ENCODE assay signal across 8 mouse cellular contexts in genomic region chr12:80945334-80945995, GRCm38 (mm10). TPM values are rescaled to one million over a fixed set of nuclear protein-coding genes. Genes with fewer than 3 reads are reported as not detected.
DNase-seq lines count a peak whose midpoint lies in the region; ATAC-seq and TF ChIP-seq lines count a peak whose summit lies in the region.

Gene Srsf5 (plus strand): TSS chr12:80945504.

- peaks cover 5 to 19% of the 10 kb centered on the region in 2 experiments; a peak in 3 of 4 replicates for H3K4me1 ChIP-seq in MEL (ENCODE audit: control insufficient read depth in 1 of 2, insufficient read depth in 2 of 2, low read length in 2 of 2)
- H3K4me1 ChIP-seq in cerebellum, adult 2 months (ENCODE audit: control insufficient read depth, insufficient read depth, low read length), result peaks cover 8% of the 10 kb centered on the region
- H3K4me1 ChIP-seq in forebrain, postnatal 0 days (ENCODE audit: insufficient read depth), result no peaks in the 10 kb centered on the region
- peaks cover 17% of the 10 kb centered on the region for H3K4me1 ChIP-seq in lung, embryonic 15.5 days

- H3K4me2 ChIP-seq in forebrain, postnatal 0 days (ENCODE audit: low read depth), result peak within 1 kb of the TSS; percentile 65
- peak within 1 kb of the TSS; percentile 69 for H3K4me2 ChIP-seq in lung, embryonic 15.5 days

- ATAC-seq in forebrain, postnatal 0 days, result peak; percentile 91
- peak; percentile 94 for ATAC-seq in lung, embryonic 15.5 days (ENCODE audit: borderline replicate concordance, extremely low read depth, low FRiP score, low TSS enrichment)

- no peak for TF ChIP-seq RAD21 in MEL (IDR thresholded peaks at IDR 0.05; ENCODE audit: low read depth, low read length)

- peaks cover 31 to 47% of the 10 kb centered on the region in 2 experiments for H3K36me3 ChIP-seq in MEL (ENCODE audit: control insufficient read depth in 1 of 2, insufficient read depth in 2 of 2, low read length in 2 of 2)
- peaks cover 25% of the 10 kb centered on the region for H3K36me3 ChIP-seq in forebrain, postnatal 0 days (ENCODE audit: insufficient read depth)
- peaks cover 32% of the 10 kb centered on the region for H3K36me3 ChIP-seq in lung, embryonic 15.5 days

- peak within 1 kb of the TSS; percentile 85 to 93 for H3K4me3 ChIP-seq in MEL (ENCODE audit: control insufficient read depth in 1 of 2, insufficient read depth in 1 of 2, low read depth in 2 of 2, low read length in 2 of 2)
- peak within 1 kb of the TSS; percentile 88 for H3K4me3 ChIP-seq in cerebellum, adult 2 months (replicated peaks; ENCODE audit: insufficient read depth, low read depth, low read length)
- H3K4me3 ChIP-seq in forebrain, postnatal 0 days (ENCODE audit: low read depth, low read length), result peak within 1 kb of the TSS; percentile 100
- peak within 1 kb of the TSS; percentile 97 for H3K4me3 ChIP-seq in lung, embryonic 15.5 days

- peak within 1 kb of the TSS; percentile 95 for H3K9ac ChIP-seq in MEL (ENCODE audit: control insufficient read depth, low read depth, low read length, poor library complexity, severe bottlenecking)
- H3K9ac ChIP-seq in forebrain, postnatal 0 days, result peak within 1 kb of the TSS; percentile 98
- H3K9ac ChIP-seq in lung, embryonic 15.5 days, result peak within 1 kb of the TSS; percentile 99

- peak within 1 kb of the TSS; percentile 96 for H3K27ac ChIP-seq in MEL (ENCODE audit: control insufficient read depth, low read depth, low read length)
- peak within 1 kb of the TSS; percentile 92 for H3K27ac ChIP-seq in cerebellum, adult 2 months (ENCODE audit: insufficient read depth, low read length)
- H3K27ac ChIP-seq in forebrain, postnatal 0 days (ENCODE audit: low read depth, low read length), result peak within 1 kb of the TSS; percentile 99
- peak within 1 kb of the TSS; percentile 96 for H3K27ac ChIP-seq in lung, embryonic 15.5 days

- H3K27me3 ChIP-seq in MEL (ENCODE audit: control insufficient read depth in 1 of 2, insufficient read depth in 2 of 2, low read length in 2 of 2), result no peaks in the 10 kb centered on the region
- no peaks in the 10 kb centered on the region for H3K27me3 ChIP-seq in cerebellum, adult 2 months (ENCODE audit: control insufficient read depth, insufficient read depth, low read length)
- no peaks in the 10 kb centered on the region for H3K27me3 ChIP-seq in forebrain, postnatal 0 days (ENCODE audit: insufficient read depth, low read length)
- H3K27me3 ChIP-seq in lung, embryonic 15.5 days, result no peaks in the 10 kb centered on the region

- peak in 1 of 2 experiments; percentile 29; a peak in 2 of 4 replicates for TF ChIP-seq EP300 in MEL (IDR thresholded peaks at IDR 0.05; ENCODE audit: low read depth in 1 of 2, low read length in 2 of 2)

- no peaks in the 10 kb centered on the region for H3K9me3 ChIP-seq in MEL (replicated peaks; ENCODE audit: insufficient read depth, low read length)
- no peaks in the 10 kb centered on the region for H3K9me3 ChIP-seq in forebrain, postnatal 0 days (ENCODE audit: low read length)
- no peaks in the 10 kb centered on the region for H3K9me3 ChIP-seq in lung, embryonic 15.5 days

- TF ChIP-seq CTCF in MEL (IDR thresholded peaks at IDR 0.05 in 2 of 3, conservative IDR thresholded peaks at IDR 0.05 in 1 of 3; ENCODE audit: control insufficient read depth in 1 of 3, insufficient read depth in 1 of 3, low read depth in 2 of 3, low read length in 3 of 3, poor library complexity in 1 of 3, severe bottlenecking in 1 of 3), result peak in 1 of 3 experiments; percentile 17; a peak in 1 of 6 replicates
- TF ChIP-seq CTCF in cerebellum, adult 2 months (IDR thresholded peaks at IDR 0.05; ENCODE audit: borderline replicate concordance, insufficient read depth, low read depth, low read length), result no peak
- peak; percentile 67 for TF ChIP-seq CTCF in forebrain, postnatal 0 days (IDR thresholded peaks at IDR 0.05; ENCODE audit: low read depth)

- peak; percentile 93 to 98 for TF ChIP-seq POLR2A in MEL (IDR thresholded peaks at IDR 0.05; ENCODE audit: control insufficient read depth in 1 of 2, insufficient read depth in 1 of 2, low read depth in 1 of 2, low read length in 2 of 2, poor library complexity in 1 of 2)
- peak; percentile 99 for TF ChIP-seq POLR2A in cerebellum, adult 2 months (IDR thresholded peaks at IDR 0.05; ENCODE audit: borderline replicate concordance, insufficient read depth, low read length)

- under 1% methylated on average over 57 of the region's 57 CpGs for WGBS in cerebellum, adult 2 months
- under 1% methylated on average over 57 of the region's 57 CpGs for WGBS in forebrain, postnatal 0 days
- WGBS in lung, embryonic 15.5 days, result 0% methylated on average over 46 of the region's 57 CpGs

- peaks cover 32% of the 10 kb centered on the region for H3K79me2 ChIP-seq in MEL (ENCODE audit: control insufficient read depth, insufficient read depth, low read length, poor library complexity)

- DNase-seq in MEL (ENCODE audit: low read depth, low spot score), result peak; percentile 98
- DNase-seq in cerebellum, adult 2 months, result peak; percentile 97 to 98
- DNase-seq in forebrain, postnatal 0 days, result peak; percentile 99
- DNase-seq in heart, postnatal 4 days, result peak; percentile 99
- peak; percentile 97 to 98 for DNase-seq in layer of hippocampus, adult 8-10 months (ENCODE audit: low spot score in 2 of 2)
- peak; percentile 95 for DNase-seq in ovary, adult 18-20 months (ENCODE audit: low spot score)
- peak; percentile 99 for DNase-seq in thymus, postnatal 0 days (ENCODE audit: low spot score)

TF ChIP-seq in MEL, 35 proteins besides CTCF, POLR2A, EP300 and RAD21 (continues in another document):
- TF ChIP-seq UBTF (IDR thresholded peaks at IDR 0.05; ENCODE audit: borderline replicate concordance, insufficient read depth, low read depth, low read length) (0 out of 2 replicates have a peak, but pooled peaks have one; percentile 46), TCF12 (IDR thresholded peaks at IDR 0.05; ENCODE audit: low read depth, low read length) (peak; percentile 77), ETS1 (IDR thresholded peaks at IDR 0.05; ENCODE audit: low read depth, low read length) (0 out of 2 replicates have a peak, but pooled peaks have one; percentile 32), POLR2AphosphoS5 (IDR thresholded peaks at IDR 0.05; ENCODE audit: borderline replicate concordance, low read depth, low read length) (peak; percentile 97), ZNF384 (IDR thresholded peaks at IDR 0.05; ENCODE audit: low read depth, low read length) (no peak), MEF2A (IDR thresholded peaks at IDR 0.05; ENCODE audit: extremely low read depth, insufficient replicate concordance, low read depth, low read length, poor library complexity, severe bottlenecking) (no peak), NELFE (IDR thresholded peaks at IDR 0.05; ENCODE audit: low read depth, low read length) (peak; percentile 99), KAT2A (conservative IDR thresholded peaks at IDR 0.05; ENCODE audit: low read depth, low read length) (peak; percentile 51), ZC3H11A (IDR thresholded peaks at IDR 0.05; ENCODE audit: low read depth, low read length) (no peak), SIN3A (IDR thresholded peaks at IDR 0.05; ENCODE audit: low read length) (peak; percentile 86), ZMIZ1 (IDR thresholded peaks at IDR 0.05; ENCODE audit: low read depth, low read length) (peak; percentile 98), BHLHE40 (IDR thresholded peaks at IDR 0.05; ENCODE audit: borderline replicate concordance, low read depth, low read length) (no peak), USF1 (IDR thresholded peaks at IDR 0.05; ENCODE audit: low read depth, low read length) (no peak), MAX (IDR thresholded peaks at IDR 0.05; ENCODE audit: low read length) (no peak; the same call in 1 of the 2 replicates), MYC (IDR thresholded peaks at IDR 0.05; ENCODE audit: low read depth, low read length) (peak; percentile 73), MXI1 (IDR thresholded peaks at IDR 0.05; ENCODE audit: low read depth, low read length) (peak; percentile 70), GATA1 (IDR thresholded peaks at IDR 0.05; ENCODE audit: low read depth, low read length) (no peak), RCOR1 (IDR thresholded peaks at IDR 0.05; ENCODE audit: low read depth, low read length) (no peak), SMC3 (IDR thresholded peaks at IDR 0.05; ENCODE audit: low read depth, low read length) (no peak), NRF1 (IDR thresholded peaks at IDR 0.05; ENCODE audit: insufficient read depth, low read depth, low read length, poor library complexity, severe bottlenecking) (peak; percentile 44), ELF1 (IDR thresholded peaks at IDR 0.05; ENCODE audit: low read depth, low read length) (peak; percentile 95), TBP (IDR thresholded peaks at IDR 0.05; ENCODE audit: low read depth, low read length) (peak; percentile 97), MAFK (IDR thresholded peaks at IDR 0.05; ENCODE audit: borderline replicate concordance, low read depth, low read length) (no peak), JUND (IDR thresholded peaks at IDR 0.05; ENCODE audit: low read depth, low read length) (no peak), E2F4 (IDR thresholded peaks at IDR 0.05; ENCODE audit: borderline replicate concordance, low read depth, low read length) (no peak), HCFC1 (IDR thresholded peaks at IDR 0.05; ENCODE audit: low read depth, low read length) (peak; percentile 87), CHD1 (IDR thresholded peaks at IDR 0.05; ENCODE audit: low read depth, low read length) (peak; percentile 90; the same call in 1 of the 2 replicates), TAL1 (IDR thresholded peaks at IDR 0.05; ENCODE audit: low read length) (no peak), CHD2 (IDR thresholded peaks at IDR 0.05; ENCODE audit: low read length) (no peak), POLR2AphosphoS2 (IDR thresholded peaks at IDR 0.05; ENCODE audit: low read length) (peak; percentile 99), MAZ (IDR thresholded peaks at IDR 0.05; ENCODE audit: low read depth, low read length) (peak; percentile 40), GABPA (IDR thresholded peaks at IDR 0.05; ENCODE audit: low read depth, low read length) (no peak)

RNA-seq across cellular contexts. Expression of gene Srsf5, which starts in this region (rescaled TPM):
- 401 and 419 TPM in 2 replicates for total RNA-seq in MEL (2012; rRNA removed)
- polyA plus RNA-seq in MEL (2012; ENCODE audit: insufficient read depth in 1 of 2, insufficient read length in 2 of 2, low read depth in 1 of 2, low replicate concordance in 2 of 2, missing spikeins in 1 of 2), result 100 to 1,000 TPM; 276 to 460 TPM
- 650 and 669 TPM in 2 replicates for polyA plus RNA-seq in cerebellum, adult 2 months (2012; rRNA removed)
- 344 and 488 TPM in 2 replicates for total RNA-seq in forebrain, postnatal 0 days (2014; rRNA removed)
- 488 and 529 TPM in 2 replicates for polyA plus RNA-seq in forebrain, postnatal 0 days (2015; fragmentation: Nextera tagmentation; extraction: Ambion mirVana)
- total RNA-seq in heart, postnatal 4 days (2021), result 100 to 1,000 TPM; 317 to 328 TPM
- total RNA-seq in layer of hippocampus, adult 8-10 months (2022), result 100 to 1,000 TPM; 313 to 401 (median 363) TPM
- polyA plus RNA-seq in lung, embryonic 15.5 days (2015; fragmentation: Nextera tagmentation; extraction: Ambion mirVana), result 570 and 583 TPM in 2 replicates
- polyA plus RNA-seq in thymus, postnatal 0 days (2015; fragmentation: Nextera tagmentation; extraction: Ambion mirVana), result 655 and 689 TPM in 2 replicates

Comparison
In these comparisons a context has a peak if more than half of its experiments do, and no peak if none do; other contexts are left out.
1. Peak in every context shown above with its lines: DNase-seq, ATAC-seq, H3K4me3 ChIP-seq and H3K27ac ChIP-seq.